Mouse (Mus musculus) ES-E14 (cell line): ENCODE measurements around the gene Neu2.

Experiments
- CHD2 ChIP-seq: IDR thresholded peaks from 2 replicates; pipeline ENCODE4 v1.6.1; 2014; ENCODE audit warnings: mild to moderate bottlenecking, low read depth, low read length, inconsistent platforms
- MAFK ChIP-seq: IDR thresholded peaks from 2 replicates; pipeline ENCODE4 v1.6.1; 2014; ENCODE audit warnings: mild to moderate bottlenecking, low read depth, low read length, inconsistent platforms; ENCODE audit not compliant: insufficient read depth

DNA sequence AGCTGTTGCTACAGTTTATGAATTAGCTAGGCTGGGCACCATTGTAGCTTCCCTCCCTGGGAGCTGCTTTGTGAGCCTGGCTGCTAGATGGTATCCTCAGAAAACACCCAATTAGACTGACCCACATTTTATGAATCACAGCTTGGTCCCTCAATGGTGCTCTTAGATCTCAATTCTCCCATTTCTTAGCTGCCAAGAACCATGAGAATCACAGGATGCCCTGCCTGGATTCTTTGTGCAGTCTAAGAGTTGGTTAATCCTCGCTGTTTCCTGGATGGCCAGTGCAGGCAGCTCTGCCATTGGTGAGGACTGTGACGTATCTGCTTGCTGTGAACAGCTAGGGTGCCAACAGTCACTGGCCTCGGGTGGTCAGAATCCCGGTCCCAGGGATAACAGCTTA is 16.1 kb upstream of the Neu2 start:
- TF ChIP-seq CHD2 = no peak
- no peak for TF ChIP-seq MAFK
